Mouse (Mus musculus) limb, embryonic 13.5 days (tissue): ENCODE results near the gene Vkorc1. TPM values are rescaled to one million over a fixed set of nuclear protein-coding genes. Genes with fewer than 3 reads are reported as not detected.
A peak's percentile ranks its signal among the peaks of the same experiment; 100 is the strongest.
"Not testable (repeated sequence)": the region's sequence is repeated elsewhere in the genome, so short reads cannot be mapped to it uniquely, and the experiment has no call there.

Experiments
- ATAC-seq: fragments of 200-750 bp; cut with Nextera tagmentation; 2 replicates; pipeline ENCODE4 v1.8.0; 2017; ENCODE audit warnings: low read depth, moderate number of reproducible peaks, moderate TSS enrichment; ENCODE audit not compliant: low FRiP score
- H3K27ac ChIP-seq: fragments of 300-500 bp; sonication (generic); 2 replicates; pipeline ENCODE4 v1.5.1; 2015; ENCODE audit warnings: inconsistent platforms, mild to moderate bottlenecking, moderate library complexity
- H3K27me3 ChIP-seq: fragments of 300-500 bp; sonication (generic); 2 replicates; pipeline ENCODE4 v1.6.1; 2015; ENCODE audit warnings: mild to moderate bottlenecking, inconsistent platforms
- H3K36me3 ChIP-seq: fragments of 300-500 bp; sonication (generic); 2 replicates; pipeline ENCODE4 v1.6.1; 2015; ENCODE audit warnings: inconsistent platforms, mild to moderate bottlenecking, moderate library complexity
- H3K4me1 ChIP-seq: fragments of 300-500 bp; sonication (generic); 2 replicates; pipeline ENCODE4 v1.6.1; 2015; ENCODE audit warnings: inconsistent platforms
- H3K4me2 ChIP-seq: fragments of 300-500 bp; sonication (generic); replicated peaks from 2 replicates; pipeline ENCODE4 v1.6.1; 2015; ENCODE audit warnings: inconsistent platforms, mild to moderate bottlenecking, moderate library complexity
- H3K4me3 ChIP-seq: fragments of 300-500 bp; sonication (generic); 2 replicates; pipeline ENCODE4 v1.5.1; 2015; ENCODE audit warnings: moderate library complexity, mild to moderate bottlenecking, inconsistent platforms
- H3K9ac ChIP-seq: fragments of 300-500 bp; sonication (generic); 2 replicates; pipeline ENCODE4 v1.6.1; 2015; ENCODE audit warnings: mild to moderate bottlenecking, inconsistent platforms
- H3K9me3 ChIP-seq: fragments of 300-500 bp; sonication (generic); 2 replicates; pipeline ENCODE4 v1.6.1; 2016; ENCODE audit warnings: inconsistent platforms
- WGBS: fragments of 180-500 bp; shearing (Covaris S2); methylation state at CpG from one replicate; pipeline ENCODE4 v1.1.7; 2015; 5-methylcytosine and 5-hydroxymethylcytosine counted together
- polyA plus RNA-seq: library from polyadenylated mRNA; unstranded; fragments of >200 nt; fragmentation: Nextera tagmentation; extraction: Ambion mirVana; gene quantifications from 2 replicates; pipeline ENCODE4 v1.2.1, GENCODE M21; 2015

The Vkorc1 gene
- 159 and 174 TPM in 2 replicates for polyA plus RNA-seq

DNA sequence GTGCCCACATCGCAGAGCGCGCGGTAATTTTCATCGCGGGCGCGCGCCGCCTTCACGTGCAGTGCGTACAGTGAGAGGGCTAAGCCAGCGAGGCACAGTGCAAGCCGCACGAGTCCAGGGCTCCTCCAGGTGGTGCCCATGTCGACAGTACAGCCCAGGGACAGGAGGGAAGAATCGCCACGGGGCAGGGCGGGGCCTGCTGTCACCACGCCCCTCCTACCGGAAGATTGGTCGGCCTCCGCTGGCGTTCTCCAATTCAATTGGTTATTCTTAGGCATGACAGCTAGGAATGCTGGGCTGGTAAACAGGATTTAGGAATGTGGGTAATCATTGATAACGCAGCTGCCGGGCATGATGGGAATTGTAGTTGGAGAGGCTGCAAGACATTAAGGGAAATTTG is at the start of gene Vkorc1, which contains the start of gene Gm21974:
Gene Vkorc1 (minus strand): TSS at position 176 of the 400 bp plus-strand sequence.
Gene Gm21974 (minus strand): TSS at position 13 of the 400 bp plus-strand sequence.
- peak within 1 kb of the TSS; percentile 69 for H3K27ac ChIP-seq
- WGBS: 0% methylated on average over 26 of the region's 26 CpGs
- peaks cover 28% of the 10 kb centered on the region for H3K36me3 ChIP-seq
- peak; percentile 96 for ATAC-seq
- no peaks in the 10 kb centered on the region for H3K9me3 ChIP-seq
- H3K4me3 ChIP-seq: peak within 1 kb of the TSS; percentile 64
- peak within 1 kb of the TSS; percentile 81 for H3K9ac ChIP-seq
- H3K27me3 ChIP-seq: peaks cover 6% of the 10 kb centered on the region; the same call in 1 of the 2 replicates
- peak within 1 kb of the TSS; percentile 83 for H3K4me2 ChIP-seq
- peaks cover 15% of the 10 kb centered on the region for H3K4me1 ChIP-seq

DNA sequence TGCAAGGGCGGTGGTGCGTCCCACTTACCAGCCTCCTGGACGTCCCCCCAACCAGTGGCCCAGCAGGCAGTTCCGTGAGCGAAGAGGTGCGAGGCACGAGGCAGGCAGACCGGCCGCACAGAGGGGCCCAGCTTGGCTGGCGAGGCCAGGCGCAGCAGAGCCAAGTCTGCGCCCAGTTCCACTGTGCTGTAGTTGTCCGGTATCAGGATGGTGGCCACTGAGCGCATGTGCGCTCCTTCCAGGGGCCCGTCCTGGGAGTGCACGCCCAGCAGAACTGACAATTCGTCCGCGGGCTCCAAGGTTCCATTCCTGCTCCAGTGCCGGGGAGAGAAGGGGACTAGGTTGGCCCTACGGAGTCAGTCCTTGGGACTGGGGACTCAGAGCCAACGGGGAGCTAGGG is 49.2 kb upstream of the Vkorc1 start:
- H3K4me2 ChIP-seq: peak overlapping the region; percentile 42
- no peaks in the 10 kb centered on the region for H3K9me3 ChIP-seq
- peak overlapping the region; percentile 35 for H3K9ac ChIP-seq
- H3K27ac ChIP-seq: no peak overlapping the region
- H3K4me3 ChIP-seq: peak overlapping the region; percentile 18
- ATAC-seq: no peak
- peaks cover 5% of the 10 kb centered on the region; the same call in 1 of the 2 replicates for H3K4me1 ChIP-seq
- WGBS: 8% methylated on average over 23 of the region's 23 CpGs
- no peaks in the 10 kb centered on the region for H3K36me3 ChIP-seq
- H3K27me3 ChIP-seq: peaks cover 43% of the 10 kb centered on the region

- H3K4me3 ChIP-seq, H3K9ac ChIP-seq, ATAC-seq, H3K9me3 ChIP-seq, H3K4me1 ChIP-seq, H3K4me2 ChIP-seq, H3K27ac ChIP-seq, H3K36me3 ChIP-seq: not testable (repeated sequence)
- H3K27me3 ChIP-seq: peaks cover 41% of the 10 kb centered on the region
- WGBS: 65% methylated on average over 2 of the region's 2 CpGs
Observed at GRCm38 (mm10) chr7:127942097-127942496, 46.7 kb upstream of the Vkorc1 start.

- Histone ChIP-seq H3K27ac (no peak overlapping the region), H3K4me3 (peak overlapping the region; percentile 73), H3K9me3 (no peaks in the 10 kb centered on the region), H3K4me1 (peaks cover 16% of the 10 kb centered on the region), H3K9ac (peak overlapping the region; percentile 88), H3K4me2 (peak overlapping the region; percentile 83), H3K36me3 (no peaks in the 10 kb centered on the region), H3K27me3 (no peaks in the 10 kb centered on the region)
- WGBS: 57% methylated on average over 18 of the region's 18 CpGs
- ATAC-seq: no peak
Observed at GRCm38 (mm10) chr7:127936216-127936884, 40.9 kb upstream of the Vkorc1 start.

DNA sequence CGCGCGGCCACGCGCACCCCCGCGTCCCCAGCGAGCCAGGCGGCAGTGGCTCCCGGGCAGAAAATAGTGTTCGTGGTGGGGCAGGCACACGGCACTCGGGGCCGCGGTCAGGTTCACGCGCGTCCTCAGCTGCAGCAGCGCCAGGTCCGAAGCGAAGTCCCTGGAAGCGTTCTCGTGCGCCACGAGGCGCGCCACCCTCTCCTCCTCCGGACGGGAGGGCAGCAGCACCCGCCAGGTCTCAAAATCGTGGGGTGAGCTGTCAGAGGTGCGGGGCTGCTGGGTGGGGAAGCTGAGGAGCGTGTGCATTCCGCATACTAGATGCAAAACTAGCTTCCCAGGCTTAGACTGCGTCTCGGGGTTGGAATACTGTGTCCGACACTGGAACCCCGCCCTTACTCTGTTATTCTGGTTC is 40.3 kb upstream of the Vkorc1 start:
- H3K27ac ChIP-seq: peak overlapping the region; percentile 39; the same call in 1 of the 2 replicates
- 1% methylated on average over 38 of the region's 38 CpGs for WGBS
- H3K27me3 ChIP-seq: no peaks in the 10 kb centered on the region; the same call in 1 of the 2 replicates
- no peaks in the 10 kb centered on the region for H3K36me3 ChIP-seq
- peaks cover 16% of the 10 kb centered on the region for H3K4me1 ChIP-seq
- H3K9ac ChIP-seq: peak overlapping the region; percentile 88
- no peaks in the 10 kb centered on the region for H3K9me3 ChIP-seq
- ATAC-seq: peak; percentile 62
- peak overlapping the region; percentile 73 for H3K4me3 ChIP-seq
- peak overlapping the region; percentile 83 for H3K4me2 ChIP-seq

- H3K27me3 ChIP-seq: peaks cover 6% of the 10 kb centered on the region
- WGBS: 6% methylated on average over 32 of the region's 32 CpGs
- peak; percentile 95 for ATAC-seq
- H3K36me3 ChIP-seq: no peaks in the 10 kb centered on the region
- H3K27ac ChIP-seq: peak overlapping the region; percentile 39; the same call in 1 of the 2 replicates
- peak overlapping the region; percentile 73 for H3K4me3 ChIP-seq
- H3K9ac ChIP-seq: peak overlapping the region; percentile 88
- peak overlapping the region; percentile 83 for H3K4me2 ChIP-seq
- H3K4me1 ChIP-seq: peaks cover 16% of the 10 kb centered on the region
- no peaks in the 10 kb centered on the region for H3K9me3 ChIP-seq
Observed at GRCm38 (mm10) chr7:127935028-127935722, 39.8 kb upstream of the Vkorc1 start.

DNA sequence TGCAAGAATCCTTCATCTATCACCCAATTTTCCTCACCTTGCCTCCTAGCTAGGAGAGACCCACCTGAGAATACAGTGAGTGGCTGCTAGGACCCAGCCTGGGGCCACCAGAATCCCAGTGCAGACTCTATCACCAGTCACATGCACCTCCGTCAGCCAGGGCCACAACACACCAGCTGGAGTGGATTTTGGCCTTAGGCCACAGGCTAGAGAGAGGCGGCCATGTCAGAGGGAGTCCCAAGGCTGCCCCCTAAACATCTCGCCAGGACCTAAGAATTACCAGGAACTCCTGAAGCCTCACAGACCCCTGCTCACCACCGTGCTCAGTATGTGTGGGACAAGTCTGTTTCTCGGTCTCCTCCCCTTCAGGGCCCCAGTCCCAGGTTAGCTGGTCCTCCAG is 38.7 kb upstream of the Vkorc1 start:
- H3K4me1 ChIP-seq: peaks cover 22% of the 10 kb centered on the region
- 83% methylated on average over 5 of the region's 5 CpGs for WGBS
- no peak for ATAC-seq

DNA sequence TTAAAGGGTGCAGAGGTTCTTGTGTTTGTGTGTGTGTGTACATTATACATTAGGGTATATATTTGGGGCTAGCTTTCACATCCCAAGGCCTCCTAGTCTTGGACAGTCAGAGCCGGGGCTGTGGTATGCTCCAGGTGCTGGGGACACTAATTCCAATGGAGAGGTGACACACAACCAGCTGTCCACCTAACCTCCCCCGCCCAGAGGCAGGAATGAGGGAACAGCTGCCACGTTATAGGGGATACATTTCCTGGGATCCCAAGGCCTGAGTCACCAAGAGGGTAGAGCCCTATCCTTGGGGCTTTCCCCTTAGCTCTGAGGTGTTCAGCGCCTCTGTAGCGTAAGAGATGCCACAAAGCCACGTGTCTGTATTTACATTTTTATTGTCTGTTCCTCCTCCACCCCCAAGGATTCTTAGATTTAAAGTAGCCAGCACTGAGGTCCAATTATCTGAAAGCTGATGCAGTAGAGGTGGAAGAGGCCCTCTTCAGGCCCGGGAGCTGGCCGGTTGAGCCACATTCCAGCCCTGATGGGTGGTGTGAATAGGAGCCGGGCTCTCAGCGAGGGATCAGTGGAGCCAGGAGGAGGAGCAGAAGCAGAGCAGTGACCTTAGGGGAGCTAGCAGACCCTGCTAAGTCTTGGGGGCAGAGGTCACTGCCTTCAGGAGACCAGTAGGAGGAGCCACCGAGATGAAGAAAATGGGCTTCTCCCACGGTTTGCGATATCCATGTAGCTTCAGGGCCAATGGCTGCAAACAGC is 37.0 kb upstream of the Vkorc1 start:
- Histone ChIP-seq H3K4me1 (peaks cover 28% of the 10 kb centered on the region), H3K27me3 (peaks cover 33% of the 10 kb centered on the region), H3K4me2 (no peak overlapping the region), H3K4me3 (no peak overlapping the region), H3K36me3 (no peaks in the 10 kb centered on the region), H3K9ac (0 out of 2 replicates have a peak overlapping the region, but pooled peaks have one; percentile 8), H3K27ac (no peak overlapping the region), H3K9me3 (no peaks in the 10 kb centered on the region)
- no peak for ATAC-seq
- 19% methylated on average over 13 of the region's 13 CpGs for WGBS

More for the DNA sequence above, 38.7 kb upstream of the Vkorc1 start:
- Histone ChIP-seq H3K4me3 (no peak overlapping the region), H3K27ac (no peak overlapping the region), H3K9ac (no peak overlapping the region), H3K27me3 (peaks cover 17% of the 10 kb centered on the region), H3K4me2 (no peak overlapping the region), H3K36me3 (no peaks in the 10 kb centered on the region), H3K9me3 (no peaks in the 10 kb centered on the region)

DNA sequence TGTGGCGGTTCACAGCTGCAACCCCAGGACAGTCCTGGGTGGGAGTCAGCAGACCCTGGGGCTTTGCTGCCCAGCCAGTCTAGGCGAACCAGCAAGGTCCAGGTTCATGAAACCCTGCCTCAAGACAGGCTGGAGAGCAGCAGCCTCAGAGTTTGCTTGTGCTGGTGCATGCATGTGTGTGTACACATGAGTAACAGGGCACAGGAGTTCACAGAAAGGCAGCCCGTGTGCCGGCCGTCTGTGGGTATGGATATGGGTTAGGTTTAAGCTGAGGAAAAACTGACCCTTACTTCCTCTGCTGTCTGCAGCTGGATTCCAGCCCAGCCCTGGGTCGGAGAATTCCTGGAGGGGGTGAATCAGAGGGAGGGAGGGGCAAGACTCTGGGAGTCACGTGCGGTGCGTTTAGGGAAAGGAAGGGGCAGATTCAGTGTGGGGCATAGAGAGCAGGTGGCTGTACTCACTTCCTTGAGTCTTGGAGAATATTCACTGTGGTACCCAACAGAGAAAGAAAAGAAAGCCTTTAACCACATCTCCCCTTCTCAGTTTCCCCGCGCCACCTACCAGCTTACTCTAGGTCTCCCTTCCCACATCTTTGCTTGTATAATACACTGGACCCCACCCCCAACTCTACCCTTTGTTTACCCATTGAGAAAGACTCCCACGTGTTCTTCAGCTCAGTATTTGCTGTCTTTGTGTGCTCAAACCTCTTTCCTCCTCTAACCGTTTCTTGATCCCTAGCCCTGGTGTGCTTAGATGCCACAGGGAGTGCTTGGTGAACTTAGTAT is 36.1 kb upstream of the Vkorc1 start:
- H3K27me3 ChIP-seq: peaks cover 34% of the 10 kb centered on the region
- H3K9me3 ChIP-seq: no peaks in the 10 kb centered on the region
- no peak overlapping the region for H3K27ac ChIP-seq
- H3K4me3 ChIP-seq: no peak overlapping the region
- no peak for ATAC-seq
- H3K4me2 ChIP-seq: no peak overlapping the region
- 44% methylated on average over 13 of the region's 13 CpGs for WGBS
- no peak overlapping the region for H3K9ac ChIP-seq
- H3K4me1 ChIP-seq: peaks cover 28% of the 10 kb centered on the region
- H3K36me3 ChIP-seq: peaks cover 6% of the 10 kb centered on the region

GRCm38 (mm10) chr7:127930636-127931035 is 35.2 kb upstream of the Vkorc1 start:
- Histone ChIP-seq H3K27me3 (peaks cover 34% of the 10 kb centered on the region), H3K4me2 (no peak overlapping the region), H3K9ac (no peak overlapping the region), H3K9me3 (no peaks in the 10 kb centered on the region), H3K36me3 (peaks cover 15% of the 10 kb centered on the region), H3K4me3 (no peak overlapping the region), H3K27ac (no peak overlapping the region), H3K4me1 (peaks cover 21% of the 10 kb centered on the region)
- 80% methylated on average over 5 of the region's 5 CpGs for WGBS
- no peak for ATAC-seq

- Histone ChIP-seq H3K36me3 (peaks cover 23% of the 10 kb centered on the region), H3K9me3 (no peaks in the 10 kb centered on the region), H3K27ac (no peak within 1 kb of the TSS), H3K4me3 (peak within 1 kb of the TSS; percentile 38), H3K27me3 (peaks cover 34% of the 10 kb centered on the region), H3K4me2 (peak within 1 kb of the TSS; percentile 56), H3K9ac (peak within 1 kb of the TSS; percentile 54), H3K4me1 (peaks cover 19% of the 10 kb centered on the region)
- 8% methylated on average over 6 of the region's 6 CpGs for WGBS
- no peak for ATAC-seq
Observed at GRCm38 (mm10) chr7:127929923-127930322, 34.5 kb upstream of the Vkorc1 start, which contains the start of gene Prss8. Gene Prss8 (minus strand): TSS chr7:127930104.
